Mouse (Mus musculus): ENCODE results near the gene Prss8. TPM values are rescaled to one million over a fixed set of nuclear protein-coding genes. Genes with fewer than 3 reads are reported as not detected.

Prss8 gene
- total and polyA plus RNA-seq, 3 experiments = 0.05 TPM; not detected in 2

GRCm38 (mm10) chr7:127928596-127928995, 1.3 kb downstream of the Prss8 start:
- Histone ChIP-seq H3K9me3 (replicated peaks) (no peaks in the 10 kb centered on the region), H3K4me1 (ENCODE audit: insufficient read depth, low read depth, low read length) (peaks cover 21% of the 10 kb centered on the region), H3K4me3 (ENCODE audit: low read depth, low read length) (no peak overlapping the region), H3K27me3 (ENCODE audit: insufficient read depth, low read length) (peaks cover 8% of the 10 kb centered on the region), H3K36me3 (replicated peaks) (peaks cover 45% of the 10 kb centered on the region)
- DNase-seq (ENCODE audit: low spot score) (no peak), ATAC-seq (ENCODE audit: extremely low read depth, insufficient number of reproducible peaks, low FRiP score, poor library complexity, severe bottlenecking) (no peak)
- TF ChIP-seq GATA1 (IDR thresholded peaks at IDR 0.05; ENCODE audit: borderline replicate concordance, low read length) (no peak), CTCF (IDR thresholded peaks at IDR 0.05; ENCODE audit: low read depth, low read length) (no peak), TAL1 (conservative IDR thresholded peaks at IDR 0.05; ENCODE audit: low read depth, low read length) (no peak), GATA2 (IDR thresholded peaks at IDR 0.05; ENCODE audit: borderline replicate concordance, low read depth, low read length) (no peak), POLR2AphosphoS5 (IDR thresholded peaks at IDR 0.05; ENCODE audit: insufficient replicate concordance, low read depth, low read length) (no peak)

- DNase-seq (ENCODE audit: low spot score) (no peak), ATAC-seq (ENCODE audit: extremely low read depth, insufficient number of reproducible peaks, low FRiP score, poor library complexity, severe bottlenecking) (no peak)
- H3K36me3 ChIP-seq (replicated peaks) = peaks cover 54% of the 10 kb centered on the region
These were observed 2.2 kb downstream of the Prss8 start for GRCm38 (mm10) chr7:127927726-127928125.

DNA sequence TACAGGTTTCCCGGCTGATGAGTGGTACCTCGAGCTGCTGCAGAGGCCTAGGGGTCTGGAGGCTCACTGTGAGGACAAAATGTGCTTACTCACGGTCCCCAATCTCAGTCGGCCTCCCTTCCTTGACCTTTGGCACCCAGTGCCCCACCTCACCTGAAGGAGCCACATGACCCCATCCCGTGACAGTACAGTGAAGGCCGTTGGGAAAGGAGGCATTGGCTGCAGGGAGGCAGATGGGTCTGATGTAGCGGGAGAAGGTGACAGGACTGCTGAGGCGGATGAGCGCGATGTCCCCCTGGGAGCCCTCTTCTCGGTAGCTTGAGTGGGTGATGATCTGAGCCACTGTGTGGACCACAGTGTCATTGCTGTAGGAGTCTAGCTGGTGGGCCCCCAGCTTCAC, 3.1 kb downstream of the Prss8 start:
- DNase-seq (ENCODE audit: low spot score) = no peak
- Histone ChIP-seq H3K4me3 (ENCODE audit: low read depth, low read length) (no peak overlapping the region), H3K4me1 (ENCODE audit: insufficient read depth, low read depth, low read length) (peaks cover 20% of the 10 kb centered on the region), H3K27me3 (ENCODE audit: insufficient read depth, low read length) (peaks cover 8% of the 10 kb centered on the region), H3K36me3 (replicated peaks) (peaks cover 63% of the 10 kb centered on the region), H3K9me3 (replicated peaks) (no peaks in the 10 kb centered on the region)
- TF ChIP-seq TAL1 (conservative IDR thresholded peaks at IDR 0.05; ENCODE audit: low read depth, low read length) (no peak), GATA1 (IDR thresholded peaks at IDR 0.05; ENCODE audit: borderline replicate concordance, low read length) (no peak), GATA2 (IDR thresholded peaks at IDR 0.05; ENCODE audit: borderline replicate concordance, low read depth, low read length) (no peak), CTCF (IDR thresholded peaks at IDR 0.05; ENCODE audit: low read depth, low read length) (no peak), POLR2AphosphoS5 (IDR thresholded peaks at IDR 0.05; ENCODE audit: insufficient replicate concordance, low read depth, low read length) (no peak)
- no peak for ATAC-seq (ENCODE audit: extremely low read depth, insufficient number of reproducible peaks, low FRiP score, poor library complexity, severe bottlenecking)

More at GRCm38 (mm10) chr7:127927726-127928125, 2.2 kb downstream of the Prss8 start:
- H3K4me1 ChIP-seq (ENCODE audit: insufficient read depth, low read depth, low read length) = peaks cover 15% of the 10 kb centered on the region
- TF ChIP-seq CTCF (IDR thresholded peaks at IDR 0.05; ENCODE audit: low read depth, low read length) = no peak
- no peak for TF ChIP-seq GATA1 (IDR thresholded peaks at IDR 0.05; ENCODE audit: borderline replicate concordance, low read length)
- TF ChIP-seq POLR2AphosphoS5 (IDR thresholded peaks at IDR 0.05; ENCODE audit: insufficient replicate concordance, low read depth, low read length) = no peak
- TF ChIP-seq TAL1 (conservative IDR thresholded peaks at IDR 0.05; ENCODE audit: low read depth, low read length) = no peak
- no peak for TF ChIP-seq GATA2 (IDR thresholded peaks at IDR 0.05; ENCODE audit: borderline replicate concordance, low read depth, low read length)
- H3K9me3 ChIP-seq (replicated peaks) = no peaks in the 10 kb centered on the region
- H3K4me3 ChIP-seq (ENCODE audit: low read depth, low read length) = no peak overlapping the region
- peaks cover 8% of the 10 kb centered on the region for H3K27me3 ChIP-seq (ENCODE audit: insufficient read depth, low read length)

DNA sequence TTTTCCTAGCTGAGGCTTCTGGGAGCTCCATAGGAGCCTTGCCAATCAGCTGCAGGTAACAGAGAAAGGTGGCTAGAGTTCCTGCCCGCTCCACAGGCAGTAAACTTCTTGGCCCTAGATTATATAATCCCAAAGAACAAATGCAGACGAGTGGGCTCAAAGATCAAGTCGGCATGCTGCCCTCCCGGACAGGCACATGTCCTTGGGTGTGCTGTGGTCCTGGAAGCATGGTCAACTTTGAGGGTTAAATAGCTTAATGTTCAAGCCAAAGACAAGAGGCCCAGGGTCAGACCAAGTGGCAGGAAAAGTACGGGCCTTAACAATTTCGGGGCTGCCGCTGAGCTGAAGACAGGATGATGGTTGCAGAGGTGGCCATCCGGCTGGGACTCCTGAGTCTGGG, 3.8 kb downstream of the Prss8 start:
- TF ChIP-seq POLR2AphosphoS5 (IDR thresholded peaks at IDR 0.05; ENCODE audit: insufficient replicate concordance, low read depth, low read length) (no peak), CTCF (IDR thresholded peaks at IDR 0.05; ENCODE audit: low read depth, low read length) (no peak), GATA1 (IDR thresholded peaks at IDR 0.05; ENCODE audit: borderline replicate concordance, low read length) (no peak), TAL1 (conservative IDR thresholded peaks at IDR 0.05; ENCODE audit: low read depth, low read length) (no peak), GATA2 (IDR thresholded peaks at IDR 0.05; ENCODE audit: borderline replicate concordance, low read depth, low read length) (no peak)
- H3K4me1 ChIP-seq (ENCODE audit: insufficient read depth, low read depth, low read length) = peaks cover 23% of the 10 kb centered on the region
- H3K27me3 ChIP-seq (ENCODE audit: insufficient read depth, low read length) = peaks cover 8% of the 10 kb centered on the region
- peaks cover 68% of the 10 kb centered on the region for H3K36me3 ChIP-seq (replicated peaks)
- H3K4me3 ChIP-seq (ENCODE audit: low read depth, low read length) = no peak overlapping the region
- no peak for DNase-seq (ENCODE audit: low spot score)
- no peaks in the 10 kb centered on the region for H3K9me3 ChIP-seq (replicated peaks)
- no peak for ATAC-seq (ENCODE audit: extremely low read depth, insufficient number of reproducible peaks, low FRiP score, poor library complexity, severe bottlenecking)

- Histone ChIP-seq H3K4me3 (ENCODE audit: low read depth, low read length) (no peak overlapping the region), H3K9me3 (replicated peaks) (no peaks in the 10 kb centered on the region), H3K36me3 (replicated peaks) (peaks cover 76% of the 10 kb centered on the region), H3K27me3 (ENCODE audit: insufficient read depth, low read length) (peaks cover 8% of the 10 kb centered on the region), H3K4me1 (ENCODE audit: insufficient read depth, low read depth, low read length) (peaks cover 22% of the 10 kb centered on the region)
- no peak for TF ChIP-seq GATA2 (IDR thresholded peaks at IDR 0.05; ENCODE audit: borderline replicate concordance, low read depth, low read length)
- no peak for TF ChIP-seq GATA1 (IDR thresholded peaks at IDR 0.05; ENCODE audit: borderline replicate concordance, low read length)
- no peak for TF ChIP-seq CTCF (IDR thresholded peaks at IDR 0.05; ENCODE audit: low read depth, low read length)
- DNase-seq (ENCODE audit: low spot score) (no peak), ATAC-seq (ENCODE audit: extremely low read depth, insufficient number of reproducible peaks, low FRiP score, poor library complexity, severe bottlenecking) (no peak)
These were observed 4.7 kb downstream of the Prss8 start for GRCm38 (mm10) chr7:127925252-127925651.

- TF ChIP-seq POLR2AphosphoS5 (IDR thresholded peaks at IDR 0.05; ENCODE audit: insufficient replicate concordance, low read depth, low read length) (no peak), CTCF (IDR thresholded peaks at IDR 0.05; ENCODE audit: low read depth, low read length) (no peak), GATA1 (IDR thresholded peaks at IDR 0.05; ENCODE audit: borderline replicate concordance, low read length) (no peak), TAL1 (conservative IDR thresholded peaks at IDR 0.05; ENCODE audit: low read depth, low read length) (no peak), GATA2 (IDR thresholded peaks at IDR 0.05; ENCODE audit: borderline replicate concordance, low read depth, low read length) (no peak)
- no peak overlapping the region for H3K4me3 ChIP-seq (ENCODE audit: low read depth, low read length)
These were observed 6.2 kb downstream of the Prss8 start for GRCm38 (mm10) chr7:127923714-127924113.

More at GRCm38 (mm10) chr7:127923714-127924113, 6.2 kb downstream of the Prss8 start:
- Histone ChIP-seq H3K27me3 (ENCODE audit: insufficient read depth, low read length) (no peaks in the 10 kb centered on the region), H3K9me3 (replicated peaks) (no peaks in the 10 kb centered on the region), H3K4me1 (ENCODE audit: insufficient read depth, low read depth, low read length) (peaks cover 16% of the 10 kb centered on the region), H3K36me3 (replicated peaks) (peaks cover 91% of the 10 kb centered on the region)
- no peak for DNase-seq (ENCODE audit: low spot score)
- ATAC-seq (ENCODE audit: extremely low read depth, insufficient number of reproducible peaks, low FRiP score, poor library complexity, severe bottlenecking) = no peak

Measured in G1E (cell line).